Mouse (Mus musculus) heart, adult 8-10 months (tissue): ENCODE measurements around the gene 1700066M21Rik. TPM values are rescaled to one million over a fixed set of nuclear protein-coding genes. Genes with fewer than 3 reads are reported as not detected.

Source experiments
- DNase-seq: peaks from one replicate; pipeline ENCODE4 v3.0.0; 2022; ENCODE audit warnings: low spot score
- total RNA-seq, 4 experiments: library from RNA; stranded (reverse); gene quantifications; 2 replicates each; pipeline ENCODE4 v1.2.4; 2022

The 1700066M21Rik gene
- total RNA-seq, 4 experiments from 2014 or later = 2.3 to 3.3 (median 2.9) TPM

- no peak for DNase-seq
Observed at GRCm38 (mm10) chr1:57392417-57392816, 15.0 kb downstream of the 1700066M21Rik start.

GRCm38 (mm10) chr1:57394051-57394450, 16.6 kb downstream of the 1700066M21Rik start:
- DNase-seq = peak; percentile 43

GRCm38 (mm10) chr1:57400321-57400720, 22.9 kb downstream of the 1700066M21Rik start:
- DNase-seq = no peak

GRCm38 (mm10) chr1:57400877-57401276, 23.5 kb downstream of the 1700066M21Rik start:
- no peak for DNase-seq

- DNase-seq = no peak
Observed at GRCm38 (mm10) chr1:57402116-57402515, 24.7 kb downstream of the 1700066M21Rik start.

GRCm38 (mm10) chr1:57406187-57407151, 29.0 kb downstream of the 1700066M21Rik start, which contains the start of the genes Maip1 and Tyw5:
TSS of gene Maip1 (plus strand) at chr1:57406328.
TSS of gene Tyw5 (minus strand) at chr1:57407101.
- peak; percentile 84 for DNase-seq

- no peak for DNase-seq
Observed at GRCm38 (mm10) chr1:57408994-57409393, 31.6 kb downstream of the 1700066M21Rik start.

GRCm38 (mm10) chr1:57413397-57413796, 36.0 kb downstream of the 1700066M21Rik start:
- no peak for DNase-seq

- DNase-seq = peak; percentile 26
Observed at GRCm38 (mm10) chr1:57423696-57424095, 46.3 kb downstream of the 1700066M21Rik start.

GRCm38 (mm10) chr1:57428368-57429308, 51.2 kb downstream of the 1700066M21Rik start:
- DNase-seq = peak; percentile 93

GRCm38 (mm10) chr1:57429786-57430483, 52.5 kb downstream of the 1700066M21Rik start:
- DNase-seq = peak; percentile 55

GRCm38 (mm10) chr1:57433141-57433540, 55.7 kb downstream of the 1700066M21Rik start:
- peak; percentile 38 for DNase-seq

Other genes starting within 250 kb of the 1700066M21Rik start
- gene Maip1, start 28.7 kb downstream of the 1700066M21Rik start, total RNA-seq = 10 to 100 TPM in 3 of 4 experiments, 1 to 10 TPM in 1; 10.0 to 11.9 (median 10.9) TPM
- 1 to 10 TPM; 3.3 to 4.8 (median 4.2) TPM for gene Tyw5, start 29.5 kb downstream of the 1700066M21Rik start, total RNA-seq